Mouse (Mus musculus): ENCODE data around the gene Net1. TPM values are rescaled to one million over a fixed set of nuclear protein-coding genes. Genes with fewer than 3 reads are reported as not detected.

The Net1 gene
- polyA plus RNA-seq, 1 experiment from 2014 or later, result 106 TPM

DNA sequence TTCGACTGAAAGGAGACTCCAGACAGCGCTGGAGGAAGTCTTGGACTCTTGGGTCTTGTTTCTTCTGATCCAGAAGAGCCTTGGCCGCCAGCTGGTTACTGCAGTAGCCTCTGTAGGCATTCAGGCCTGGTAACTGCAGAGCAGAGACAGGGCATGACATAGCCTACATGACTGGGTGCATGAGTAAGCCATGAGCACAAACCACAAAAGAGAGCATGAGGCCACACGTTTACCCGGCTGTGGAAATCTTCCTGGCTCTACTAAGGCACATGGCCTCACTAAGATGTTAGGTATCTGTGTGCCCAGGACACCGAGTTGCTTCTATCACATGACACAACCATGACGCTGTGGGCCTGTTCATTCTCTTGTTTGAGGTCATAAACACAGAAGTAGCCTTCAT lies 31.4 kb downstream of the Net1 start:
- Histone ChIP-seq H3K9ac (ENCODE audit: low read depth, low read length) (no peak overlapping the region), H3K4me2 (replicated peaks; ENCODE audit: low read depth) (no peak overlapping the region), H3K4me3 (ENCODE audit: low read depth, low read length) (no peak overlapping the region), H3K4me1 (replicated peaks; ENCODE audit: control insufficient read depth, insufficient read depth, low read length) (no peaks in the 10 kb centered on the region), H3K36me3 (ENCODE audit: control insufficient read depth, insufficient read depth) (peaks cover 61% of the 10 kb centered on the region), H3K27me3 (replicated peaks; ENCODE audit: control insufficient read depth, insufficient read depth, low read length) (no peaks in the 10 kb centered on the region), H3K27ac (ENCODE audit: low read depth, low read length) (no peak overlapping the region; the same call in none of the 2 replicates), H3K9me3 (ENCODE audit: control insufficient read depth) (no peaks in the 10 kb centered on the region)
- no peak for TF ChIP-seq CTCF (IDR thresholded peaks at IDR 0.05; ENCODE audit: low read depth)
- 77% methylated on average over 7 of the region's 7 CpGs for WGBS
- ATAC-seq, result peak; percentile 7; the same call in 1 of the 2 replicates

DNA sequence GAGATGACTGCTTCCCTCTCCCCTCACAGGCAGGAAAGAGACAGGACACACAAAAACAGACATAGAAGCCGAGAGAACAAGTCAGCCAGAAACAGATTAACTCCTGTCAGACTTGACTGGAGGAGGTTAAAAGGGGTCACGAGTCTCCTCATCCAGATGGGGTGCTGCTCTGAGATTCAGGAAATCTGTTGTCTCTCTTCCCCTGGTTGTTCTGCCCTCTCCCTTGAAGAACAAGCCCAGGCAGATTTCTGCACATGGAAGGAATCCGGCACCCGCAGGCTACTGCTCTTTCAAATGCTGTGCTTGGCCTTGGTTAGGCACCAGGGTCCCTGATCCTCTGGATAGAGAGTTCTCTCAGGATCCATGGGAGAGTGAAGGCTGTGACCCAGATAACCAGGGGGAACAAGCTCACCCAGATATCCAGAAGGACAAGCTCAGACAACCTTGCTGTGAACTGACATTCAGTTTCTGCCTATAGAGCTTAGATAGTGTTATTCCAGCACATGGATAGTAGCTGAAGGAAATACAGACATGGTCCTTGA lies 40.3 kb downstream of the Net1 start:
- Histone ChIP-seq H3K4me3 (ENCODE audit: low read depth, low read length) (no peak overlapping the region), H3K4me2 (replicated peaks; ENCODE audit: low read depth) (no peak overlapping the region), H3K9ac (ENCODE audit: low read depth, low read length) (no peak overlapping the region), H3K9me3 (ENCODE audit: control insufficient read depth) (no peaks in the 10 kb centered on the region), H3K4me1 (replicated peaks; ENCODE audit: control insufficient read depth, insufficient read depth, low read length) (no peaks in the 10 kb centered on the region), H3K36me3 (ENCODE audit: control insufficient read depth, insufficient read depth) (peaks cover 15% of the 10 kb centered on the region), H3K27ac (ENCODE audit: low read depth, low read length) (no peak overlapping the region; the same call in 1 of the 2 replicates), H3K27me3 (replicated peaks; ENCODE audit: control insufficient read depth, insufficient read depth, low read length) (no peaks in the 10 kb centered on the region)
- WGBS, result 69% methylated on average over 4 of the region's 4 CpGs
- ATAC-seq, result no peak
- no peak for TF ChIP-seq CTCF (IDR thresholded peaks at IDR 0.05; ENCODE audit: low read depth)

DNA sequence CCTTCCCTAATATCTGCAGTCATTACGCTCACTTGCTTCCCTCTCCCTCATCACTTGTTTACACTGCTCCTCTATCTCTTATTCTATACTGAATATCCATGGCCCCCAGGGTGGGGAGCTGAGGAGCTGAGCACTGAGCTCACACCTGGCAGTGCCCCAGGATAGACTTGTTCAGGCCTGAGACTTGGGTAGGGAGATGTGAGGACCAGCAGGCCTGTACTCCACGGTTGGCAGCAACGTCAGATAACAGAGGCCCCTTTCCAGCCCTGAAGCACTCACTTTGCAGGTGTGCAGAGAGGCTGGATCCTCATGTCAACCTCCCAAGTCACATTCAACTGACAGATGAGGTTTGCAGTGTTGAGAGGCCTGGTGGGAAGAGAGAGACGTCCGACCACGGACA lies 40.8 kb downstream of the Net1 start:
- WGBS, result 60% methylated on average over 6 of the region's 6 CpGs
- no peak overlapping the region for H3K27ac ChIP-seq (ENCODE audit: low read depth, low read length)

DNA sequence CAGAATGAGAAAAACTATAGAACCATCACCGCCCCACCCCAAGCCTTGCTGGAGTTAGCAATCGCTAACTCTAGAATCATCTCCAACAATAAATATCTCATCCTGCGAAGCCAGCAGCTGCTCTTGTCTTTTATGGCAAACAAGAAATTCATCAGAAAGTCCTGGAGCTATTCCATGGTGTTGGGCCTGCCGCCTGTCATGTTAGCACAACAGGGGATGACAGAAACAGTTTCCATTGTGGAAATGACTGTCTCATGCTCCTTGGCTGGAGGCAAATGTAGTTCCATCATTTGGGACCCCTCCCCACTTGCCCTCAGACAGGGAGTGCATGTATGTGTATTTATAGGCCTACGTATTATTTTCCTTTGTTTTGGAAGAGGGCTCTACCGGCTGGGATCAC lies 41.6 kb downstream of the Net1 start:
- Histone ChIP-seq H3K4me2 (replicated peaks; ENCODE audit: low read depth) (no peak overlapping the region), H3K27ac (ENCODE audit: low read depth, low read length) (no peak overlapping the region), H3K27me3 (replicated peaks; ENCODE audit: control insufficient read depth, insufficient read depth, low read length) (no peaks in the 10 kb centered on the region), H3K9ac (ENCODE audit: low read depth, low read length) (no peak overlapping the region), H3K4me3 (ENCODE audit: low read depth, low read length) (no peak overlapping the region), H3K9me3 (ENCODE audit: control insufficient read depth) (no peaks in the 10 kb centered on the region), H3K4me1 (replicated peaks; ENCODE audit: control insufficient read depth, insufficient read depth, low read length) (no peaks in the 10 kb centered on the region), H3K36me3 (ENCODE audit: control insufficient read depth, insufficient read depth) (peaks cover 6% of the 10 kb centered on the region; the same call in 1 of the 2 replicates)
- 69% methylated on average over 6 of the region's 6 CpGs for WGBS
- ATAC-seq, result no peak
- no peak for TF ChIP-seq CTCF (IDR thresholded peaks at IDR 0.05; ENCODE audit: low read depth)

More for the DNA sequence above, 40.8 kb downstream of the Net1 start:
- H3K4me1 ChIP-seq (replicated peaks; ENCODE audit: control insufficient read depth, insufficient read depth, low read length), result no peaks in the 10 kb centered on the region
- H3K36me3 ChIP-seq (ENCODE audit: control insufficient read depth, insufficient read depth), result peaks cover 13% of the 10 kb centered on the region
- TF ChIP-seq CTCF (IDR thresholded peaks at IDR 0.05; ENCODE audit: low read depth), result no peak
- no peak overlapping the region for H3K9ac ChIP-seq (ENCODE audit: low read depth, low read length)
- H3K4me2 ChIP-seq (replicated peaks; ENCODE audit: low read depth), result no peak overlapping the region
- no peaks in the 10 kb centered on the region for H3K27me3 ChIP-seq (replicated peaks; ENCODE audit: control insufficient read depth, insufficient read depth, low read length)
- no peak overlapping the region for H3K4me3 ChIP-seq (ENCODE audit: low read depth, low read length)
- no peaks in the 10 kb centered on the region for H3K9me3 ChIP-seq (ENCODE audit: control insufficient read depth)
- no peak for ATAC-seq

DNA sequence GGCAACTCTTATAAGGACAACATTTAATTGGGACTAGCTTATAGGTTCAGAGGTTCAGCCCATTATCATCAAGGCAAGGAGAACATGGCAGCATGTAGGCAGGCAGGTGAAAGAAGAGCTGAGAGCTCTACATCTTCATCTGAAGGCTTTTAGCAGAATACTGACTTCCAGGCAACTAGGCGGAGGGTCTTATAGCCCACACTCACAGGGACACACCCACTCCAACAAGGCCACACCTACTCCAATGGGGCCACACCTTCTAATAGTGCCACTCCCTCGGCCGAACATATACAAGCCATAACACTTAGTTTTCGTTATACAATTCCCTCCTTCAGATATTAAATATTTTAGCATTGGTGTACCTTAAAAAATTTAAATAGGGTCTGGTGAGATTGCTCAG lies 45.2 kb downstream of the Net1 start:
- Histone ChIP-seq H3K27ac (ENCODE audit: low read depth, low read length) (no peak overlapping the region), H3K27me3 (replicated peaks; ENCODE audit: control insufficient read depth, insufficient read depth, low read length) (no peaks in the 10 kb centered on the region), H3K9ac (ENCODE audit: low read depth, low read length) (no peak overlapping the region), H3K4me3 (ENCODE audit: low read depth, low read length) (no peak overlapping the region), H3K4me2 (replicated peaks; ENCODE audit: low read depth) (no peak overlapping the region), H3K9me3 (ENCODE audit: control insufficient read depth) (no peaks in the 10 kb centered on the region), H3K36me3 (ENCODE audit: control insufficient read depth, insufficient read depth) (no peaks in the 10 kb centered on the region), H3K4me1 (replicated peaks; ENCODE audit: control insufficient read depth, insufficient read depth, low read length) (no peaks in the 10 kb centered on the region)
- no peak for TF ChIP-seq CTCF (IDR thresholded peaks at IDR 0.05; ENCODE audit: low read depth)
- 90% methylated on average over 4 of the region's 4 CpGs for WGBS
- no peak for ATAC-seq

DNA sequence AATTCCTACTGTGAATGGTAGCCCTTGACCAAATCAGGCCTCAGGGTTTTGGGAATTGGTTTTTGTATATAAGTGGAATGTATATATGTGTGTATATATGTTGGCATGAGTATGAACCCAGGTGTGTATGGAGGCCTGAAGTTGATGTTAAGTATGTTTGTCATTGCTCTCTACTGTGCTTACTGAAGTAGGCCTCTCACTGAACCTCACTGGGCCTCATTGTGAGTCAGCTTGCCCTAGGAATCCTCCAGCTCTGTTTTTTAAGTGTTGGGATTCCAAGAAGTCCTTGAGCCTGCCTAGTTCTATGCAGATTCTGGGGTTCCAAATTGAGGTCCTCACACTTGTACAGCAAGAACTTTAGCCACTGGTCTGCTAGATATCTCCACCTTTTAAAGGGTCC lies 48.1 kb downstream of the Net1 start:
- no peak for TF ChIP-seq CTCF (IDR thresholded peaks at IDR 0.05; ENCODE audit: low read depth)
- H3K36me3 ChIP-seq (ENCODE audit: control insufficient read depth, insufficient read depth), result no peaks in the 10 kb centered on the region
- no peak for ATAC-seq

DNA sequence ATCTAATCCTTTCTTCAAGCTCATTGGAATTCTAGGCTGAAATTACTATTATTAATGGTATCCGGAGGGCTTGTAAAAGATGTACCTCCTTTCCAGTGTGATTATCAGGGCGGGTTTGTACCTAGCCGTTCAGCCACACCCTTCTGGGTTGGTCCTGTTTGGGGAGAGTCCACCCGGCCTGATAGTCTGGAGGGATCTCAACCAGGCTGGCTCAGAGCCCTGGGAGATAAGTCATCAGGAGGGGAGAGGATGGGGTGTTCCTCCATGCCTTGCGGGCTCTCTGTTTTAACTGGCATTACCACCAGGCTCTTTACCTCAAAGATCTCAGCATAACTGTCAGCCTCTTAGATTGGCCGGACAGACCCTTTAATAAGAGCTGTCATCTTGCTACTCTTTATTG lies 50.9 kb downstream of the Net1 start:
- no peak overlapping the region for H3K27ac ChIP-seq (ENCODE audit: low read depth, low read length)
- no peak overlapping the region for H3K4me3 ChIP-seq (ENCODE audit: low read depth, low read length)
- WGBS, result 47% methylated on average over 6 of the region's 6 CpGs
- no peaks in the 10 kb centered on the region for H3K4me1 ChIP-seq (replicated peaks; ENCODE audit: control insufficient read depth, insufficient read depth, low read length)
- no peaks in the 10 kb centered on the region for H3K9me3 ChIP-seq (ENCODE audit: control insufficient read depth)
- no peak for TF ChIP-seq CTCF (IDR thresholded peaks at IDR 0.05; ENCODE audit: low read depth)
- no peak overlapping the region for H3K4me2 ChIP-seq (replicated peaks; ENCODE audit: low read depth)
- ATAC-seq, result no peak
- no peaks in the 10 kb centered on the region for H3K36me3 ChIP-seq (ENCODE audit: control insufficient read depth, insufficient read depth)
- no peaks in the 10 kb centered on the region for H3K27me3 ChIP-seq (replicated peaks; ENCODE audit: control insufficient read depth, insufficient read depth, low read length)
- no peak overlapping the region for H3K9ac ChIP-seq (ENCODE audit: low read depth, low read length)

More for the DNA sequence above, 48.1 kb downstream of the Net1 start:
- Histone ChIP-seq H3K27ac (ENCODE audit: low read depth, low read length) (no peak overlapping the region), H3K9me3 (ENCODE audit: control insufficient read depth) (no peaks in the 10 kb centered on the region), H3K4me3 (ENCODE audit: low read depth, low read length) (no peak overlapping the region), H3K27me3 (replicated peaks; ENCODE audit: control insufficient read depth, insufficient read depth, low read length) (no peaks in the 10 kb centered on the region), H3K9ac (ENCODE audit: low read depth, low read length) (no peak overlapping the region), H3K4me1 (replicated peaks; ENCODE audit: control insufficient read depth, insufficient read depth, low read length) (no peaks in the 10 kb centered on the region), H3K4me2 (replicated peaks; ENCODE audit: low read depth) (no peak overlapping the region)
